Mouse (Mus musculus) liver, postnatal 0 days (tissue): Measurements from ENCODE around the gene Krt31. TPM values are rescaled to one million over a fixed set of nuclear protein-coding genes. Genes with fewer than 3 reads are reported as not detected.

Source experiments
- ATAC-seq: fragments of 200-750 bp; cut with Nextera tagmentation; 2 replicates; pipeline ENCODE4 v1.8.0; 2017; ENCODE audit warnings: mild to moderate bottlenecking, moderate library complexity
- DNase-seq: peaks from one replicate; pipeline ENCODE4 v3.0.0-alpha.2; 2016
- H3K27ac ChIP-seq: fragments of 300-500 bp; sonication (generic); 2 replicates; pipeline ENCODE4 v1.5.1; 2014; ENCODE audit warnings: antibody characterized with exemption, moderate library complexity, mild to moderate bottlenecking, low read depth
- H3K27me3 ChIP-seq: fragments of 300-500 bp; sonication (generic); 2 replicates; pipeline ENCODE4 v1.6.1; 2014; ENCODE audit warnings: low read length, control low read depth, mixed read lengths; ENCODE audit not compliant: insufficient read depth
- H3K36me3 ChIP-seq: fragments of 300-500 bp; sonication (generic); replicated peaks from 2 replicates; pipeline ENCODE4 v1.6.1; 2014; ENCODE audit warnings: mild to moderate bottlenecking, control low read depth, low read length, moderate library complexity, mixed read lengths; ENCODE audit not compliant: insufficient read depth
- H3K4me1 ChIP-seq: fragments of 300-500 bp; sonication (generic); 2 replicates; pipeline ENCODE4 v1.6.1; 2014; ENCODE audit warnings: antibody characterized with exemption, mild to moderate bottlenecking, control low read depth; ENCODE audit not compliant: insufficient read depth
- H3K4me2 ChIP-seq: fragments of 300-500 bp; sonication (generic); 2 replicates; pipeline ENCODE4 v1.6.1; 2014; ENCODE audit warnings: low read depth, mild to moderate bottlenecking, low read length, moderate library complexity, mixed read lengths
- H3K4me3 ChIP-seq: fragments of 300-500 bp; sonication (generic); 2 replicates; pipeline ENCODE4 v1.5.1; 2014; ENCODE audit warnings: low read depth, low read length
- H3K9ac ChIP-seq: fragments of 300-500 bp; sonication (generic); replicated peaks from 2 replicates; pipeline ENCODE4 v1.6.1; 2014; ENCODE audit warnings: mild to moderate bottlenecking, moderate library complexity
- H3K9me3 ChIP-seq: fragments of 300-500 bp; sonication (generic); 2 replicates; pipeline ENCODE4 v1.6.1; 2016; ENCODE audit warnings: mild to moderate bottlenecking, control low read depth, low read length, mixed read lengths
- CTCF ChIP-seq: sonication (generic); IDR thresholded peaks from 2 replicates; pipeline ENCODE4 v1.5.1; 2016; ENCODE audit warnings: antibody characterized with exemption, low read depth
- EP300 ChIP-seq: IDR thresholded peaks from 2 replicates; pipeline ENCODE4 v1.6.1; 2016; ENCODE audit warnings: antibody characterized with exemption, low read depth, mild to moderate bottlenecking
- WGBS: fragments of 180-500 bp; shearing (Covaris S2); extraction: QIAGEN DNeasy Blood & Tissue Kit; methylation state at CpG from one replicate; pipeline ENCODE4 v1.1.7; 2014; ENCODE audit not compliant: insufficient replicate concordance; 5-methylcytosine and 5-hydroxymethylcytosine counted together
- polyA plus RNA-seq: library from polyadenylated mRNA; unstranded; fragments of >200 nt; fragmentation: Nextera tagmentation; extraction: Ambion mirVana; gene quantifications from 2 replicates; pipeline ENCODE4 v1.2.1, GENCODE M21; 2015

Gene Krt31
- polyA plus RNA-seq = not detected in 2 replicates

DNA sequence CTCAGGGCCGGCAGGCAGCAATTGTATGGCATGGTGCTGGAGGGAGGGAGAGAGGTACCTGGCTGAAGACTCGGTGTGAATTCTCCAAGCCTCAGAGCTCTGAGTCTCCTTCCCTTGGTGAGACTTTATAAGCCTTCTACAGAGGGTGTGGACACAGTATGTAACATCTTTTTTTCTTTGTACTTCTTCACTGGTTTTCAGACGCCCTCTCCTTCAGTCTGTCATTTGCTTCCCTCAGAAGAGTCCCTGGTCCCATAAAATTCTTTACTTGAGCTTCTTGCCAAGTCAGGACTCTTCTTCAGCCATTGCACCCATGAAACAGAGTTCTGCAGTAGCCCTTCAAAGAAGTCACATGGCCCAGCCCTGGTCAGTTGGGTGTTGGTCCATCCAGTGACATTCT lies at the start of gene Krt31:
Krt31 (minus strand) TSS at position 101 of the 400 bp plus-strand sequence.
- Histone ChIP-seq H3K27me3 (no peaks in the 10 kb centered on the region), H3K4me1 (no peaks in the 10 kb centered on the region), H3K9me3 (no peaks in the 10 kb centered on the region), H3K4me2 (no peak within 1 kb of the TSS), H3K9ac (no peak within 1 kb of the TSS), H3K36me3 (no peaks in the 10 kb centered on the region), H3K4me3 (no peak within 1 kb of the TSS), H3K27ac (no peak within 1 kb of the TSS)
- WGBS = 64% methylated on average over 3 of the region's 3 CpGs
- TF ChIP-seq EP300 (no peak), CTCF (no peak)
- no peak for DNase-seq
- no peak for ATAC-seq

- ATAC-seq (no peak), DNase-seq (no peak)
- 70% methylated on average over 9 of the region's 9 CpGs for WGBS
- Histone ChIP-seq H3K4me3 (no peak overlapping the region), H3K4me2 (no peak overlapping the region), H3K36me3 (no peaks in the 10 kb centered on the region), H3K27me3 (no peaks in the 10 kb centered on the region), H3K4me1 (no peaks in the 10 kb centered on the region), H3K27ac (no peak overlapping the region), H3K9me3 (no peaks in the 10 kb centered on the region), H3K9ac (no peak overlapping the region)
- TF ChIP-seq CTCF = no peak
- no peak for TF ChIP-seq EP300
Measured at GRCm38 (mm10) chr11:100097819-100098218, 47.5 kb upstream of the Krt31 start.

DNA sequence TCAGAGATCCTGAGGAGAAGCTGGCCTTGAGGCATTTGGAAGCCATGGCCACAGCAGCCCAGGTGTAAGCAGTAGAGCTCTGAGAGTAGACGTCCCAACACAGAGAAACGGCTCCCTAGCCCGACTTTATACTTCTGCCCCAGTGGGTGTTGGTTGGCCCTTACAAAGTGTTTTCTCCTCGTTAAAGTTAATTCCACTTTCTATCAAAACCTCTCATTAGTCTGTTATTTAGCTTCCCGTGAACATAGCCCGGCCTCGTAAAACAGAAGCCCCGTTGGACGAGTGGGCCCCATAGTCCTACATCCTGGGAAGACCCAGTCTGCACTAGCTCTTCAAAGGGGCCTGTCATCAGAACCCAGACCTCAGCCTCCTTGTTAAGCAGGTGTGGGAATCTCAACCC lies 45.8 kb upstream of the Krt31 start, which contains the start of gene Krt35:
Krt35 (minus strand) TSS at position 101 of the 400 bp plus-strand sequence.
- Histone ChIP-seq H3K4me1 (no peaks in the 10 kb centered on the region), H3K36me3 (no peaks in the 10 kb centered on the region), H3K4me3 (no peak within 1 kb of the TSS), H3K9ac (no peak within 1 kb of the TSS), H3K4me2 (no peak within 1 kb of the TSS), H3K27me3 (no peaks in the 10 kb centered on the region), H3K27ac (no peak within 1 kb of the TSS), H3K9me3 (no peaks in the 10 kb centered on the region)
- ATAC-seq (no peak), DNase-seq (no peak)
- 78% methylated on average over 9 of the region's 9 CpGs for WGBS
- TF ChIP-seq CTCF (no peak), EP300 (no peak)

GRCm38 (mm10) chr11:100088378-100089025 lies 38.2 kb upstream of the Krt31 start:
- no peak overlapping the region for H3K9ac ChIP-seq
- no peaks in the 10 kb centered on the region for H3K4me1 ChIP-seq
- no peak for ATAC-seq
- WGBS = 52% methylated on average over 7 of the region's 7 CpGs
- 0 out of 2 replicates have a peak, but pooled peaks cover 2% of the 10 kb centered on the region for H3K9me3 ChIP-seq
- TF ChIP-seq CTCF (no peak), EP300 (no peak)
- no peak for DNase-seq
- no peak overlapping the region for H3K4me3 ChIP-seq
- no peaks in the 10 kb centered on the region for H3K36me3 ChIP-seq
- no peaks in the 10 kb centered on the region for H3K27me3 ChIP-seq
- H3K4me2 ChIP-seq = no peak overlapping the region
- H3K27ac ChIP-seq = no peak overlapping the region

- no peak for DNase-seq
- Histone ChIP-seq H3K4me2 (no peak within 1 kb of the TSS), H3K4me1 (no peaks in the 10 kb centered on the region), H3K36me3 (no peaks in the 10 kb centered on the region), H3K4me3 (no peak within 1 kb of the TSS), H3K27me3 (no peaks in the 10 kb centered on the region), H3K9ac (no peak within 1 kb of the TSS), H3K9me3 (0 out of 2 replicates have a peak, but pooled peaks cover 2% of the 10 kb centered on the region), H3K27ac (no peak within 1 kb of the TSS)
- no peak for ATAC-seq
- WGBS = 85% methylated on average over 10 of the region's 10 CpGs
- TF ChIP-seq EP300 (no peak), CTCF (no peak)
Measured at GRCm38 (mm10) chr11:100087861-100088260, 37.5 kb upstream of the Krt31 start, which contains the start of gene Krt32. TSS of gene Krt32 (minus strand) at chr11:100088226.

GRCm38 (mm10) chr11:100073873-100074272 lies 23.5 kb upstream of the Krt31 start:
- Histone ChIP-seq H3K4me2 (no peak overlapping the region), H3K36me3 (no peaks in the 10 kb centered on the region), H3K27me3 (no peaks in the 10 kb centered on the region), H3K27ac (no peak overlapping the region), H3K9ac (no peak overlapping the region), H3K4me3 (no peak overlapping the region), H3K4me1 (no peaks in the 10 kb centered on the region), H3K9me3 (no peaks in the 10 kb centered on the region)
- no peak for ATAC-seq
- TF ChIP-seq EP300 = no peak
- TF ChIP-seq CTCF = no peak
- WGBS = 52% methylated on average over 1 of the region's 1 CpGs
- DNase-seq = no peak
